Mouse (Mus musculus): ENCODE results near the gene Impdh1. TPM values are rescaled to one million over a fixed set of nuclear protein-coding genes. Genes with fewer than 3 reads are reported as not detected.

The Impdh1 gene
- polyA plus RNA-seq, 1 experiment: 25.7 TPM

DNA sequence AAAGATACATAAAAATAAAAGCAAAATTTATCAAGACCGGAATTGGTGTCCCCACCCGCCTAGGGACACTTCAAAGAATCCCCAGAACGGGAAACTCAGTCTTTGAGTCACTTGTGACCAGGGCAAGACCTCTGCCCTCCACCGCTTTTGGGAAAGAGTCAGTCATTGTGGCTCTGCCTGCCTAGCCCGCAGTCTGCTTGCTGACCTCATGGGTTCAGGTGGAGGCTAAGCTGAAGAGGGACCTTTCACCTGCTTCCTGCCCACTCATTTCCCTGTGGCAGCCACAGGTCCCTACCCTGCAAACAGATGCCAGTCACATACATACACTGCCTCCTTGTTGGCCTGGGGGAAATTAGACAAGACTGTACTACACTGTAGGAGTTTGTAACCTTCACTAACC is 30.4 kb upstream of the Impdh1 start:
- Histone ChIP-seq H3K4me3 (ENCODE audit: low read depth, low read length) (no peak overlapping the region), H3K36me3 (ENCODE audit: control insufficient read depth, insufficient read depth, low read length, poor library complexity, severe bottlenecking) (no peaks in the 10 kb centered on the region)
- TF ChIP-seq EP300 (IDR thresholded peaks at IDR 0.05; ENCODE audit: insufficient read depth, low read depth, low read length) (no peak), POLR2A (IDR thresholded peaks at IDR 0.05; ENCODE audit: insufficient read depth, low read length) (no peak), CTCF (IDR thresholded peaks at IDR 0.05; ENCODE audit: low read depth, low read length) (no peak)

DNA sequence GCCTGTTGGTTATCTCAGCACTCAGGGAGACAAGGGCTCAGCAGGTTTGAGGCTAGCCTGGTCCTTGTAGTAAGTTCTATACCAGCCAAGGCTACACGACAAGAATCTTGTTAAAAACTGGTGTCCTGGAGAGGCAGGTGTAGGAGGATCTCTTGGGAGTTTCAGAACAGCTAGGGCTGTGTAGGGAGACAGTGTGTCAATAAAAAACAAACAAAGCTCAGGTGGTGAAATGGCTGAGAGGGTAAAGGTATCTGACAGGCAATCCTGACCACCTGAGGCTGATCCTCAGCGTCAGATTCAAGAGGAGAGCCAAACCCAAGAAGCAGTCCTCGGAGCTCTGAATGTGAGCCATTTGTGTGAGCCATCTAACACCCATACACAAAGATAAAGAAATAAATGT is 30.0 kb upstream of the Impdh1 start:
- TF ChIP-seq CTCF (IDR thresholded peaks at IDR 0.05; ENCODE audit: low read depth, low read length): no peak
- no peak for TF ChIP-seq POLR2A (IDR thresholded peaks at IDR 0.05; ENCODE audit: insufficient read depth, low read length)
- no peak for TF ChIP-seq EP300 (IDR thresholded peaks at IDR 0.05; ENCODE audit: insufficient read depth, low read depth, low read length)
- no peak overlapping the region for H3K9ac ChIP-seq (ENCODE audit: low read depth, poor library complexity, severe bottlenecking)
- no peaks in the 10 kb centered on the region; the same call in 1 of the 2 replicates for H3K9me3 ChIP-seq (replicated peaks; ENCODE audit: control insufficient read depth, insufficient read depth, low read length, poor library complexity, severe bottlenecking)
- peaks cover 2% of the 10 kb centered on the region for H3K4me1 ChIP-seq (ENCODE audit: control insufficient read depth, insufficient read depth, low read length)
- H3K27ac ChIP-seq (ENCODE audit: insufficient read depth, low read length): no peak overlapping the region
- H3K27me3 ChIP-seq (ENCODE audit: control insufficient read depth, insufficient read depth, low read length, poor library complexity, severe bottlenecking): no peaks in the 10 kb centered on the region
- no peak overlapping the region for H3K4me3 ChIP-seq (ENCODE audit: low read depth, low read length)
- H3K36me3 ChIP-seq (ENCODE audit: control insufficient read depth, insufficient read depth, low read length, poor library complexity, severe bottlenecking): no peaks in the 10 kb centered on the region

More for the DNA sequence above, 30.4 kb upstream of the Impdh1 start:
- no peak overlapping the region for H3K27ac ChIP-seq (ENCODE audit: insufficient read depth, low read length)
- H3K27me3 ChIP-seq (ENCODE audit: control insufficient read depth, insufficient read depth, low read length, poor library complexity, severe bottlenecking): no peaks in the 10 kb centered on the region
- no peak overlapping the region for H3K9ac ChIP-seq (ENCODE audit: low read depth, poor library complexity, severe bottlenecking)
- H3K9me3 ChIP-seq (replicated peaks; ENCODE audit: control insufficient read depth, insufficient read depth, low read length, poor library complexity, severe bottlenecking): no peaks in the 10 kb centered on the region; the same call in 1 of the 2 replicates
- peaks cover 2% of the 10 kb centered on the region for H3K4me1 ChIP-seq (ENCODE audit: control insufficient read depth, insufficient read depth, low read length)

DNA sequence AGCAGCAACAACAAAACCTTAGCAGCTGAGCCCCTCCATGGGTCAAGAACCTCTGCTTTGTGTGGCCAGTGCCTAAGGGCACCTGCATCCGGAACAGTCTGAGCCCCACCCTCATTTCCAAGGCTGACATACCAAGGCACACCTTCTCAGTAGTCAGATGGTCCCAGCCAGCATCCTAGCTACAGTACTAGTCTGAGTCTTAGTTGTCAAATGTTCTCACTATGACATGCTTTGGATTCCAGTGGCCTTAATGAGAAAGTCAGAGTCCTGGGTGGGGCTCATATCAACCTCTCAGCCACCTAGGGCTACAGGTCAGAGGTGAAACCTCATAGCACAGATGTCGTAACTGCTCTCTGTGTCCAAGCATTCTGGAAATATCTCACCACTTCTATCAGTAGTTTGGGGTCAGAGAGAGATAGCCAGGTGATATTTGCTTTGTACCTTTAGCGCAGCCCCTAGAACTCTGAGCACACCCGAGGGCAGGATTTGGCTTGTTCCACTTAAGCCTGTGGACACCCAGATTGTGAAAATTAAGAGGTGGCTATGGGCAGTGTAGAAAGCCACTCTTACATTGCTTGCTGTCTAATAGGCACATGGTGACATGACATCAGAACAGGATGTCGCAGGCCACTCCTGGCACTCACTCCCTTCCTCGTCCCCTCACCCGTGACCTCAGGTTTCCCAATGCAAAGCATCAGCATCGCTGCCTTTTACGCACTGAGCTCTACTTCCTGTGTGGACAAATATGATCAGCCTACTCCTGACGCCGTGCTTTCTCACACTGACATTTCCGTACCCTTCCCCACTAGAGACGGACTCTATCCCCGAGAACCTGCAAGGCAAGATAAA is 29.3 kb upstream of the Impdh1 start:
- Histone ChIP-seq H3K9me3 (replicated peaks; ENCODE audit: control insufficient read depth, insufficient read depth, low read length, poor library complexity, severe bottlenecking) (no peaks in the 10 kb centered on the region; the same call in 1 of the 2 replicates), H3K4me3 (ENCODE audit: low read depth, low read length) (no peak overlapping the region), H3K36me3 (ENCODE audit: control insufficient read depth, insufficient read depth, low read length, poor library complexity, severe bottlenecking) (no peaks in the 10 kb centered on the region), H3K27ac (ENCODE audit: insufficient read depth, low read length) (no peak overlapping the region), H3K9ac (ENCODE audit: low read depth, poor library complexity, severe bottlenecking) (no peak overlapping the region), H3K4me1 (ENCODE audit: control insufficient read depth, insufficient read depth, low read length) (peaks cover 2% of the 10 kb centered on the region), H3K27me3 (ENCODE audit: control insufficient read depth, insufficient read depth, low read length, poor library complexity, severe bottlenecking) (no peaks in the 10 kb centered on the region)
- peak; percentile 76; the same call in 1 of the 2 replicates for TF ChIP-seq EP300 (IDR thresholded peaks at IDR 0.05; ENCODE audit: insufficient read depth, low read depth, low read length)
- TF ChIP-seq POLR2A (IDR thresholded peaks at IDR 0.05; ENCODE audit: insufficient read depth, low read length): no peak
- TF ChIP-seq CTCF (IDR thresholded peaks at IDR 0.05; ENCODE audit: low read depth, low read length): no peak

DNA sequence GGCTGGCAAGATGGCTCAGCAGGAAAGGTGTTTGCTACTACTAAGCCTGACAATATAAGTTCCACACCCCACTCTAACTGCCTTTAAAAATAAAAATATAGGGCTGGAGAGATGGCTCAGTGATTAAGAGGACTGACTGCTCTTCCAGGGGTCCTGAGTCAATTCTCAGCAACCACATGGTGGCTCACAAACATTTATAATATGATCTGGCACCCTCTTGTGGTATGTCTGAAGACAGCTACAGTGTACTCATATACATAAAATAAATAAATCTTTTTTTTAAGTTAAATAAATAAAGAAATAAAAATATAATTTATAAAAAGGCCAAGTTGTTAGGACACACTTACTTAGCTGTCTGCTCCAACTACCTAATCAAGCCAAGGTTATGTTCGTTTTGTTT is 26.1 kb upstream of the Impdh1 start:
- H3K36me3 ChIP-seq (ENCODE audit: control insufficient read depth, insufficient read depth, low read length, poor library complexity, severe bottlenecking): no peaks in the 10 kb centered on the region
- H3K9me3 ChIP-seq (replicated peaks; ENCODE audit: control insufficient read depth, insufficient read depth, low read length, poor library complexity, severe bottlenecking): no peaks in the 10 kb centered on the region
- no peaks in the 10 kb centered on the region for H3K27me3 ChIP-seq (ENCODE audit: control insufficient read depth, insufficient read depth, low read length, poor library complexity, severe bottlenecking)
- peaks cover 2% of the 10 kb centered on the region for H3K4me1 ChIP-seq (ENCODE audit: control insufficient read depth, insufficient read depth, low read length)
- TF ChIP-seq POLR2A (IDR thresholded peaks at IDR 0.05; ENCODE audit: insufficient read depth, low read length) (no peak), CTCF (IDR thresholded peaks at IDR 0.05; ENCODE audit: low read depth, low read length) (no peak), EP300 (IDR thresholded peaks at IDR 0.05; ENCODE audit: insufficient read depth, low read depth, low read length) (no peak)
- no peak overlapping the region for H3K4me3 ChIP-seq (ENCODE audit: low read depth, low read length)
- no peak overlapping the region for H3K27ac ChIP-seq (ENCODE audit: insufficient read depth, low read length)
- H3K9ac ChIP-seq (ENCODE audit: low read depth, poor library complexity, severe bottlenecking): no peak overlapping the region

DNA sequence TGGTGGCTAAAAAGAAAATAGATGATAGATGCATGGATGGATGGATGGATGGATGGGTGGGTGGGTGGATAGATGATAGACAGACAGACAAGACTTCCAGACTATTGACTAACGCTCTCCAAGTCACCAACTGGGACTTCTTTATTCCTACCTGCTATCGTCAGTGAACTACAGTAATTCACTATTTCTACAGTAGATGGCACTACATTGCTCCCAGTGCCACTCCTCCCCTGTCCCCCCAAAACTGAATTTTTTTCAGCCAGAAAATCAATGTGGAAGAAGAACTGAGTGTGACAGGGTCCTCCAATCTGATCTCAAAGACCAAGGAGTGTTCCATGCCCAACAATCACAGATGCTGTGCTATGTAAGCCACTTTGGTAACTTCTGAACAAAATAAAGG is 25.5 kb upstream of the Impdh1 start:
- no peak overlapping the region for H3K27ac ChIP-seq (ENCODE audit: insufficient read depth, low read length)
- H3K4me3 ChIP-seq (ENCODE audit: low read depth, low read length): no peak overlapping the region
- H3K9me3 ChIP-seq (replicated peaks; ENCODE audit: control insufficient read depth, insufficient read depth, low read length, poor library complexity, severe bottlenecking): no peaks in the 10 kb centered on the region
- H3K9ac ChIP-seq (ENCODE audit: low read depth, poor library complexity, severe bottlenecking): no peak overlapping the region
- no peaks in the 10 kb centered on the region for H3K27me3 ChIP-seq (ENCODE audit: control insufficient read depth, insufficient read depth, low read length, poor library complexity, severe bottlenecking)
- TF ChIP-seq POLR2A (IDR thresholded peaks at IDR 0.05; ENCODE audit: insufficient read depth, low read length): no peak
- TF ChIP-seq EP300 (IDR thresholded peaks at IDR 0.05; ENCODE audit: insufficient read depth, low read depth, low read length): no peak
- TF ChIP-seq CTCF (IDR thresholded peaks at IDR 0.05; ENCODE audit: low read depth, low read length): no peak
- no peaks in the 10 kb centered on the region for H3K36me3 ChIP-seq (ENCODE audit: control insufficient read depth, insufficient read depth, low read length, poor library complexity, severe bottlenecking)
- peaks cover 2% of the 10 kb centered on the region for H3K4me1 ChIP-seq (ENCODE audit: control insufficient read depth, insufficient read depth, low read length)

DNA sequence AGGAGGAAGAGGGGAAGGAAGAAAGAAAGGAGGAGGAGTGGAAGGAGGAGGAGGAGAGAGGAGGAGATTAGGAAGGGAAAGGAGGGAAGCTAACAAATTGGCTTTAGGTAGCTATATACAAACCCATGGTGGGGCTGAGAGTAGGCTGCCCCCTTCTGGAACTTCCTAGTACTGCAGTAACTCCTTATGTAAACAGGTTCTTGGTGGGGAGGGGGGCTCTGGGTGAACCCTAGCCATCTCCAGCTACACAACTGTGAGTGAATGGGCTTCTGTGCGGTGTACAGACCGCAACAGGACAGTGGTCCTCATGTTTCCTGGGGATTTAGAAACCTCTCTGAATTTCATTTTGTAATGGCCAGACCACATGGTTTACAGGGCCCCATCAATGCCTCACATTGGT is 24.6 kb upstream of the Impdh1 start:
- Histone ChIP-seq H3K9me3 (replicated peaks; ENCODE audit: control insufficient read depth, insufficient read depth, low read length, poor library complexity, severe bottlenecking) (no peaks in the 10 kb centered on the region), H3K27me3 (ENCODE audit: control insufficient read depth, insufficient read depth, low read length, poor library complexity, severe bottlenecking) (no peaks in the 10 kb centered on the region), H3K36me3 (ENCODE audit: control insufficient read depth, insufficient read depth, low read length, poor library complexity, severe bottlenecking) (no peaks in the 10 kb centered on the region), H3K27ac (ENCODE audit: insufficient read depth, low read length) (no peak overlapping the region), H3K4me1 (ENCODE audit: control insufficient read depth, insufficient read depth, low read length) (peaks cover 2% of the 10 kb centered on the region), H3K9ac (ENCODE audit: low read depth, poor library complexity, severe bottlenecking) (no peak overlapping the region), H3K4me3 (ENCODE audit: low read depth, low read length) (no peak overlapping the region)
- TF ChIP-seq CTCF (IDR thresholded peaks at IDR 0.05; ENCODE audit: low read depth, low read length) (peak; percentile 39), EP300 (IDR thresholded peaks at IDR 0.05; ENCODE audit: insufficient read depth, low read depth, low read length) (no peak)

Data from ES-Bruce4 (cell line).